Mouse (Mus musculus): ENCODE results near the gene Npas3.

Gene Npas3

GRCm38 (mm10) chr12:54093729-54094128 lies 845.3 kb downstream of the Npas3 start:
- DNase-seq: no peak

- DNase-seq: no peak
These were observed 848.0 kb downstream of the Npas3 start for GRCm38 (mm10) chr12:54096492-54096891.

GRCm38 (mm10) chr12:54098136-54098535 lies 849.7 kb downstream of the Npas3 start:
- DNase-seq: no peak

- DNase-seq: peak; percentile 63
These were observed 850.3 kb downstream of the Npas3 start for GRCm38 (mm10) chr12:54098785-54099184.

- no peak for DNase-seq
These were observed 851.0 kb downstream of the Npas3 start for GRCm38 (mm10) chr12:54099458-54099857.

- no peak for DNase-seq
These were observed 852.9 kb downstream of the Npas3 start for GRCm38 (mm10) chr12:54101307-54101870.

GRCm38 (mm10) chr12:54102500-54102899 lies 854.0 kb downstream of the Npas3 start:
- no peak for DNase-seq

GRCm38 (mm10) chr12:54105531-54105930 lies 857.1 kb downstream of the Npas3 start:
- no peak for DNase-seq

GRCm38 (mm10) chr12:54105946-54106345 lies 857.5 kb downstream of the Npas3 start:
- DNase-seq: no peak

- DNase-seq: no peak
These were observed 861.9 kb downstream of the Npas3 start for GRCm38 (mm10) chr12:54110342-54110741.

GRCm38 (mm10) chr12:54110930-54111329 lies 862.5 kb downstream of the Npas3 start:
- DNase-seq: no peak

GRCm38 (mm10) chr12:54120386-54120785 lies 871.9 kb downstream of the Npas3 start:
- DNase-seq: no peak

- DNase-seq: no peak
These were observed 872.8 kb downstream of the Npas3 start for GRCm38 (mm10) chr12:54121286-54121685.

Measured in right cerebral cortex, postnatal 4 days (tissue).